Mouse (Mus musculus): Measurements from ENCODE around the gene Sec14l1.
"Not testable (repeated sequence)": the region's sequence is repeated elsewhere in the genome, so short reads cannot be mapped to it uniquely, and the experiment has no call there.

Gene Sec14l1

GRCm38 (mm10) chr11:117114592-117115345 lies at the start of gene Sec14l1:
Gene Sec14l1, plus strand, starts transcription at chr11:117115168.
- DNase-seq (ENCODE audit: low read depth, low spot score) = peak; percentile 97

GRCm38 (mm10) chr11:117065602-117066001 lies 49.4 kb upstream of the Sec14l1 start:
- DNase-seq (ENCODE audit: low read depth, low spot score) = not testable (repeated sequence)

GRCm38 (mm10) chr11:117066738-117067137 lies 48.2 kb upstream of the Sec14l1 start:
- no peak for DNase-seq (ENCODE audit: low read depth, low spot score)

- no peak for DNase-seq (ENCODE audit: low read depth, low spot score)
Observed at GRCm38 (mm10) chr11:117068332-117068731, 46.6 kb upstream of the Sec14l1 start.

- no peak for DNase-seq (ENCODE audit: low read depth, low spot score)
Observed at GRCm38 (mm10) chr11:117069027-117069426, 45.9 kb upstream of the Sec14l1 start.

GRCm38 (mm10) chr11:117070711-117071110 lies 44.3 kb upstream of the Sec14l1 start:
- DNase-seq (ENCODE audit: low read depth, low spot score) = no peak

GRCm38 (mm10) chr11:117072128-117072527 lies 42.8 kb upstream of the Sec14l1 start:
- peak; percentile 79 for DNase-seq (ENCODE audit: low read depth, low spot score)

GRCm38 (mm10) chr11:117073426-117073825 lies 41.5 kb upstream of the Sec14l1 start:
- DNase-seq (ENCODE audit: low read depth, low spot score) = no peak

GRCm38 (mm10) chr11:117076576-117077196 lies 38.3 kb upstream of the Sec14l1 start:
- DNase-seq (ENCODE audit: low read depth, low spot score) = peak; percentile 89

- no peak for DNase-seq (ENCODE audit: low read depth, low spot score)
Observed at GRCm38 (mm10) chr11:117077227-117077626, 37.7 kb upstream of the Sec14l1 start.

GRCm38 (mm10) chr11:117077902-117078301 lies 37.1 kb upstream of the Sec14l1 start:
- no peak for DNase-seq (ENCODE audit: low read depth, low spot score)

- no peak for DNase-seq (ENCODE audit: low read depth, low spot score)
Observed at GRCm38 (mm10) chr11:117078637-117079240, 36.2 kb upstream of the Sec14l1 start.

GRCm38 (mm10) chr11:117079651-117080190 lies 35.2 kb upstream of the Sec14l1 start:
- DNase-seq (ENCODE audit: low read depth, low spot score) = no peak

GRCm38 (mm10) chr11:117080209-117080608 lies 34.8 kb upstream of the Sec14l1 start:
- DNase-seq (ENCODE audit: low read depth, low spot score) = no peak

GRCm38 (mm10) chr11:117081165-117082064 lies 33.6 kb upstream of the Sec14l1 start:
- peak; percentile 76 for DNase-seq (ENCODE audit: low read depth, low spot score)

- no peak for DNase-seq (ENCODE audit: low read depth, low spot score)
Observed at GRCm38 (mm10) chr11:117082353-117082934, 32.5 kb upstream of the Sec14l1 start.

GRCm38 (mm10) chr11:117083052-117083881 lies 31.7 kb upstream of the Sec14l1 start:
- DNase-seq (ENCODE audit: low read depth, low spot score) = no peak

- DNase-seq (ENCODE audit: low read depth, low spot score) = not testable (repeated sequence)
Observed at GRCm38 (mm10) chr11:117083882-117084260, 31.1 kb upstream of the Sec14l1 start.

- no peak for DNase-seq (ENCODE audit: low read depth, low spot score)
Observed at GRCm38 (mm10) chr11:117086215-117086614, 28.8 kb upstream of the Sec14l1 start.

Data from CD4-positive helper T cell, adult 2 months (primary cell).